Mouse (Mus musculus): ENCODE measurements at regions not wholly inside any gene's neighbourhood (a gene's known extent, or its start where the extent isn't known, plus 50 kb on each side); places are given as distances from the start of the nearest gene placed in this dataset.
A peak's percentile ranks its signal among the peaks of the same experiment; 100 is the strongest.

GRCm38 (mm10) chr1:137074787-137075186 is 114.5 kb upstream of the Nr5a2 start:
- no peak for TF ChIP-seq POLR2A (IDR thresholded peaks at IDR 0.05; ENCODE audit: low read depth, low read length)
- peak; percentile 57 for TF ChIP-seq ELF1 (IDR thresholded peaks at IDR 0.05; ENCODE audit: low read depth, low read length)
- no peak for TF ChIP-seq MXI1 (IDR thresholded peaks at IDR 0.05; ENCODE audit: low read depth, low read length)
